Mouse (Mus musculus) kidney, adult 10 weeks (tissue): ENCODE measurements around the gene Igf2bp3. TPM values are rescaled to one million over a fixed set of nuclear protein-coding genes. Genes with fewer than 3 reads are reported as not detected.

ENCODE experiments used
- polyA plus RNA-seq: library from polyadenylated mRNA; stranded (reverse); fragments of 350-450 nt; fragmentation: Illumina TruSeq; extraction: RNeasy Lipid Tissue Mini Kit (QIAGEN cat#74804); gene quantifications from one replicate; pipeline ENCODE4 v1.2.3, GENCODE M21; 2014; ENCODE audit warnings: low read depth, low replicate concordance

Gene Igf2bp3
- 0.08 TPM for polyA plus RNA-seq

GRCm38 (mm10) chr6:49214928-49215747 is at the start of gene Igf2bp3:
Igf2bp3 (minus strand) TSS chr6:49214957.

GRCm38 (mm10) chr6:49263847-49264243 is 49.1 kb upstream of the Igf2bp3 start, which contains the start of gene Tra2a:
Tra2a (minus strand) TSS chr6:49264033.

GRCm38 (mm10) chr6:49073304-49074116 is 141.2 kb downstream of the Igf2bp3 start, which contains the start of gene Malsu1:
Malsu1 (plus strand) TSS chr6:49073795.

GRCm38 (mm10) chr6:49036275-49037267 is 178.2 kb downstream of the Igf2bp3 start, which contains the start of gene Gpnmb:
Gpnmb (plus strand) TSS chr6:49036546.

Other genes starting within 250 kb of the Igf2bp3 start
- not detected for gene Doxl2, start 240.0 kb downstream of the Igf2bp3 start, polyA plus RNA-seq
- gene Svs1, start 228.1 kb downstream of the Igf2bp3 start, polyA plus RNA-seq = not detected
- gene Gpnmb, start 178.4 kb downstream of the Igf2bp3 start, polyA plus RNA-seq = 0.28 TPM
- 34.6 TPM for gene Malsu1, start 141.2 kb downstream of the Igf2bp3 start, polyA plus RNA-seq
- gene Tra2a, start 49.1 kb upstream of the Igf2bp3 start, polyA plus RNA-seq = 105 TPM
- 14.7 TPM for gene Ccdc126, start 104.3 kb upstream of the Igf2bp3 start, polyA plus RNA-seq
- 3.5 TPM for gene Fam221a, start 152.8 kb upstream of the Igf2bp3 start, polyA plus RNA-seq
- not detected for gene Stk31, start 180.6 kb upstream of the Igf2bp3 start, polyA plus RNA-seq